Mouse (Mus musculus) G1E (cell line): Measurements from ENCODE around the gene Mmadhc. TPM values are rescaled to one million over a fixed set of nuclear protein-coding genes. Genes with fewer than 3 reads are reported as not detected.

ENCODE experiments used
- ATAC-seq: 2 replicates; pipeline ENCODE4 v1.8.0; 2016; ENCODE audit warnings: mild to moderate bottlenecking; ENCODE audit not compliant: insufficient number of reproducible peaks, poor library complexity, low FRiP score, severe bottlenecking; ENCODE audit errors: extremely low read depth
- DNase-seq: peaks from one replicate; pipeline ENCODE4 v3.0.0; 2012; ENCODE audit warnings: low spot score
- H3K27me3 ChIP-seq: 2 replicates; pipeline ENCODE4 v1.6.1; 2012; ENCODE audit warnings: mild to moderate bottlenecking, low read length, inconsistent platforms; ENCODE audit not compliant: insufficient read depth
- H3K36me3 ChIP-seq: replicated peaks from 2 replicates; pipeline ENCODE3; 2012; ENCODE audit warnings: mild to moderate bottlenecking, inconsistent platforms
- H3K4me1 ChIP-seq: 2 replicates; pipeline ENCODE4 v1.6.1; 2012; ENCODE audit warnings: low read depth, low read length, inconsistent platforms, mixed read lengths; ENCODE audit not compliant: insufficient read depth
- H3K4me3 ChIP-seq: 2 replicates; pipeline ENCODE4 v1.5.1; 2012; ENCODE audit warnings: low read depth, mild to moderate bottlenecking, inconsistent platforms, low read length, moderate library complexity, mixed read lengths
- H3K9me3 ChIP-seq: replicated peaks from 2 replicates; pipeline ENCODE4 v1.6.1; 2012; ENCODE audit warnings: inconsistent platforms
- CTCF ChIP-seq: IDR thresholded peaks from 2 replicates; pipeline ENCODE4 v1.5.1; 2012; ENCODE audit warnings: low read depth, low read length, inconsistent platforms, mixed read lengths
- GATA1 ChIP-seq: IDR thresholded peaks from 2 replicates; pipeline ENCODE4 v1.6.1; 2012; ENCODE audit warnings: borderline replicate concordance, low read length, inconsistent platforms, mixed read lengths
- GATA2 ChIP-seq: IDR thresholded peaks from 2 replicates; pipeline ENCODE4 v1.6.1; 2012; ENCODE audit warnings: low read depth, low read length, inconsistent platforms, borderline replicate concordance
- POLR2AphosphoS5 ChIP-seq: IDR thresholded peaks from 2 replicates; pipeline ENCODE4 v1.6.1; 2012; ENCODE audit warnings: low read depth, low read length, inconsistent platforms; ENCODE audit not compliant: insufficient replicate concordance
- TAL1 ChIP-seq: conservative IDR thresholded peaks from 2 replicates; pipeline ENCODE4 v1.6.1; 2012; ENCODE audit warnings: low read depth, low read length, inconsistent platforms, mixed read lengths
- polyA plus RNA-seq: library from polyadenylated mRNA; stranded (reverse); fragments of >175 nt; gene quantifications from 2 replicates; pipeline ENCODE4 v1.2.3, GENCODE M21; 2012
- total RNA-seq, 2 experiments: library from RNA; stranded (forward) in 1 of 2; stranded (reverse) in 1 of 2; fragments of 200-1000 nt in 1 of 2; fragments of >200 nt in 1 of 2; fragmentation: Nextera tagmentation in 1 of 2; gene quantifications; 2 replicates each; pipeline ENCODE4 v1.2.3; 2014 to 2017

The Mmadhc gene
- total and polyA plus RNA-seq, 3 experiments: 21.0 to 91.2 (median 83.6) TPM

- Histone ChIP-seq H3K9me3 (no peaks in the 10 kb centered on the region), H3K4me1 (peaks cover 25% of the 10 kb centered on the region), H3K36me3 (peaks cover 54% of the 10 kb centered on the region), H3K4me3 (no peak overlapping the region), H3K27me3 (no peaks in the 10 kb centered on the region)
- DNase-seq: no peak
- 0 out of 2 replicates have a peak, but pooled peaks have one; percentile 3 for ATAC-seq
- no peak for TF ChIP-seq GATA2
- no peak for TF ChIP-seq GATA1
- no peak for TF ChIP-seq POLR2AphosphoS5
- TF ChIP-seq CTCF: no peak
- no peak for TF ChIP-seq TAL1
These were observed 4.7 kb downstream of the Mmadhc start for GRCm38 (mm10) chr2:50291901-50292300.

GRCm38 (mm10) chr2:50290754-50291153, 5.8 kb downstream of the Mmadhc start:
- peaks cover 25% of the 10 kb centered on the region for H3K4me1 ChIP-seq
- peaks cover 63% of the 10 kb centered on the region for H3K36me3 ChIP-seq
- H3K4me3 ChIP-seq: no peak overlapping the region
- no peaks in the 10 kb centered on the region for H3K9me3 ChIP-seq
- H3K27me3 ChIP-seq: no peaks in the 10 kb centered on the region
- ATAC-seq (no peak), DNase-seq (no peak)
- TF ChIP-seq GATA1 (no peak), POLR2AphosphoS5 (no peak), TAL1 (no peak), CTCF (no peak), GATA2 (no peak)

GRCm38 (mm10) chr2:50284781-50285180, 11.8 kb downstream of the Mmadhc start:
- H3K36me3 ChIP-seq: peaks cover 77% of the 10 kb centered on the region
- no peak for DNase-seq
- no peaks in the 10 kb centered on the region for H3K9me3 ChIP-seq
- H3K27me3 ChIP-seq: no peaks in the 10 kb centered on the region
- TF ChIP-seq CTCF: no peak
- no peak for TF ChIP-seq POLR2AphosphoS5
- TF ChIP-seq GATA2: no peak
- no peak for TF ChIP-seq GATA1
- TF ChIP-seq TAL1: no peak
- ATAC-seq: no peak
- no peak overlapping the region for H3K4me3 ChIP-seq
- H3K4me1 ChIP-seq: no peaks in the 10 kb centered on the region

DNA sequence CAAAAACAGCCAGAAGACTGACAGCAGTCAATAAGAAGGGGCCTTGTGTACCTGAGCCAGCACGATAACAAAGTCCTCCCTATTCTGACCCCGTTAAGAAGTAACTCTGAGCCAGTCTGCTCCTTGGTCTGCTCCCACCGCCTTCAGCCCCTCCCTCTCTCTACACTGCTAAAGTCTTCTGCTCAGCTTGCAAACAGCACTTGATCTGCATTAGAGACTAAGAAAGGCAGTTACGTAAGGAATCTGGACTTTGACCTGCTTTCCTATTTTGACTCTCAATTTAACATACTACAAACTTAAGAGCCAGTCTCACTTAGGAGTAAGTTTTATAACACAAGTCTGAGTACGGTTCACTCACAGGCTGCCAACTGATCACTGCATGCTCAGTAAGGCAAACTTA, 12.6 kb downstream of the Mmadhc start:
- Histone ChIP-seq H3K9me3 (no peaks in the 10 kb centered on the region), H3K36me3 (peaks cover 77% of the 10 kb centered on the region), H3K4me3 (no peak overlapping the region), H3K27me3 (no peaks in the 10 kb centered on the region), H3K4me1 (no peaks in the 10 kb centered on the region)
- DNase-seq: no peak
- ATAC-seq: no peak
- TF ChIP-seq GATA2: no peak
- TF ChIP-seq POLR2AphosphoS5: no peak
- no peak for TF ChIP-seq CTCF
- no peak for TF ChIP-seq GATA1
- no peak for TF ChIP-seq TAL1

DNA sequence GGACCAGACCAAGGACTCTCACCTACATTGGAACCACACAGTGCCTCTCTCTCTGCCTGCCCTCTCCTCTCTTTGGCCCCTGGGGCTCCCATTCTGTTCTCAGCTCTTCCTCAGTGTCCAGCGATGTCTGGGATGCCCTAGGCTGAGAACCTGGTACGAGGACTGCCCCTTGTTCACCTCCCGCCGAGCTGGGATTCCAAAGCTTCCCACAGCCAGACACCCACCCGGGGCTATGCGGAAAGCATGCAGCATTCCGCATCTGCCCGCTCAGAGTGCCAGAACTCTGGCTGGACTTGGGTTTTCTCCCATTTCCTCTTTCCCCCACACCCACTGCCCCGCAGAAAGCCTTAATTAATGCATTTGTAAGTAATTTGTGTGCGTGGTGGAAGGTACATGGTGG, 19.9 kb downstream of the Mmadhc start:
- DNase-seq (no peak), ATAC-seq (no peak)
- H3K4me1 ChIP-seq: no peaks in the 10 kb centered on the region
- H3K36me3 ChIP-seq: peaks cover 41% of the 10 kb centered on the region
- no peaks in the 10 kb centered on the region for H3K9me3 ChIP-seq
- H3K4me3 ChIP-seq: no peak overlapping the region
- TF ChIP-seq TAL1 (no peak), GATA2 (no peak), CTCF (no peak), GATA1 (no peak), POLR2AphosphoS5 (no peak)
- no peaks in the 10 kb centered on the region for H3K27me3 ChIP-seq

DNA sequence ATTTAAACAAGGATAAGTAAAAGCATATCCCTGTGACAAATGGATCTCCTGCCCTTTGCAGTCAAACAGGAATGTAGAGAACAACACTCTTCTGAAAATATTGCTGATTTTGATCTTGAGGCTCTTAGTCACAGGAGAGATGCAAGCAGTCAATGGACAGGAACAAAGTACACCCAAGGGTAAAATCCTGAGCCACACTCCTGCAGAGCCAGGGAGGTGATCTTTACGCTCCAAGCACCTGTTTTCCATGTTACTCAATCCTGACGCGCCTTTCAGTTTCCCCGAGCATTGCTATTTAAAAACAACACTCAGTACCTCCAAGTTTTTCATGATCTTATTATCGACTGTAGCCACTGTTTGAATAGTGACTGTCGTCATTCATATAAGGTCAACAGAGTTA, 23.2 kb downstream of the Mmadhc start:
- H3K36me3 ChIP-seq: peaks cover 20% of the 10 kb centered on the region
- H3K4me1 ChIP-seq: no peaks in the 10 kb centered on the region
- H3K4me3 ChIP-seq: no peak overlapping the region
- no peaks in the 10 kb centered on the region for H3K9me3 ChIP-seq
- H3K27me3 ChIP-seq: 0 out of 2 replicates have a peak, but pooled peaks cover 2% of the 10 kb centered on the region
- TF ChIP-seq POLR2AphosphoS5: no peak
- TF ChIP-seq TAL1: no peak
- no peak for TF ChIP-seq GATA2
- no peak for TF ChIP-seq CTCF
- no peak for TF ChIP-seq GATA1
- no peak for ATAC-seq
- DNase-seq: no peak

GRCm38 (mm10) chr2:50272165-50272564, 24.4 kb downstream of the Mmadhc start:
- no peaks in the 10 kb centered on the region for H3K9me3 ChIP-seq
- TF ChIP-seq TAL1 (no peak), POLR2AphosphoS5 (no peak), CTCF (no peak), GATA2 (no peak), GATA1 (no peak)
- ATAC-seq (no peak), DNase-seq (no peak)
- H3K36me3 ChIP-seq: peaks cover 12% of the 10 kb centered on the region
- H3K4me1 ChIP-seq: no peaks in the 10 kb centered on the region
- H3K27me3 ChIP-seq: 0 out of 2 replicates have a peak, but pooled peaks cover 2% of the 10 kb centered on the region
- no peak overlapping the region for H3K4me3 ChIP-seq
